Mouse (Mus musculus): ENCODE results near the gene Rad50. TPM values are rescaled to one million over a fixed set of nuclear protein-coding genes. Genes with fewer than 3 reads are reported as not detected.

The Rad50 gene
- polyA plus RNA-seq, 1 experiment, result 6.9 TPM

GRCm38 (mm10) chr11:53706236-53706933 is 734 bp downstream of the Rad50 start:
- DNase-seq (ENCODE audit: extremely low spot score in 1 of 2, low spot score in 1 of 2), result peak in 1 of 2 experiments; percentile 19

GRCm38 (mm10) chr11:53699351-53699750 is 7.8 kb downstream of the Rad50 start:
- DNase-seq (ENCODE audit: extremely low spot score in 1 of 2, low spot score in 1 of 2), result no peak

GRCm38 (mm10) chr11:53698521-53698920 is 8.6 kb downstream of the Rad50 start:
- no peak for DNase-seq (ENCODE audit: extremely low spot score in 1 of 2, low spot score in 1 of 2)

GRCm38 (mm10) chr11:53691979-53692378 is 15.1 kb downstream of the Rad50 start:
- no peak for DNase-seq (ENCODE audit: extremely low spot score in 1 of 2, low spot score in 1 of 2)

- no peak for DNase-seq (ENCODE audit: extremely low spot score in 1 of 2, low spot score in 1 of 2)
Observed at GRCm38 (mm10) chr11:53682994-53683530, 24.1 kb downstream of the Rad50 start.

- DNase-seq (ENCODE audit: extremely low spot score in 1 of 2, low spot score in 1 of 2), result no peak
Observed at GRCm38 (mm10) chr11:53682170-53682569, 24.9 kb downstream of the Rad50 start.

GRCm38 (mm10) chr11:53681686-53682085 is 25.4 kb downstream of the Rad50 start:
- DNase-seq (ENCODE audit: extremely low spot score in 1 of 2, low spot score in 1 of 2), result no peak

GRCm38 (mm10) chr11:53680141-53680540 is 27.0 kb downstream of the Rad50 start:
- DNase-seq (ENCODE audit: extremely low spot score in 1 of 2, low spot score in 1 of 2), result no peak

- no peak for DNase-seq (ENCODE audit: extremely low spot score in 1 of 2, low spot score in 1 of 2)
Observed at GRCm38 (mm10) chr11:53671414-53671813, 35.7 kb downstream of the Rad50 start.

- no peak for DNase-seq (ENCODE audit: extremely low spot score in 1 of 2, low spot score in 1 of 2)
Observed at GRCm38 (mm10) chr11:53664091-53664490, 43.0 kb downstream of the Rad50 start.

GRCm38 (mm10) chr11:53662794-53663674 is 44.1 kb downstream of the Rad50 start:
- DNase-seq (ENCODE audit: extremely low spot score in 1 of 2, low spot score in 1 of 2), result peak; percentile 48 to 73

GRCm38 (mm10) chr11:53657828-53658227 is 49.3 kb downstream of the Rad50 start:
- DNase-seq (ENCODE audit: extremely low spot score in 1 of 2, low spot score in 1 of 2), result no peak

- no peak for DNase-seq (ENCODE audit: extremely low spot score in 1 of 2, low spot score in 1 of 2)
Observed at GRCm38 (mm10) chr11:53657381-53657780, 49.7 kb downstream of the Rad50 start.

- peak in 1 of 2 experiments; percentile 39 for DNase-seq (ENCODE audit: extremely low spot score in 1 of 2, low spot score in 1 of 2)
Observed at GRCm38 (mm10) chr11:53656558-53657202, 50.4 kb downstream of the Rad50 start.

GRCm38 (mm10) chr11:53655043-53655442 is 52.1 kb downstream of the Rad50 start:
- DNase-seq (ENCODE audit: extremely low spot score in 1 of 2, low spot score in 1 of 2), result no peak

GRCm38 (mm10) chr11:53652427-53652826 is 54.7 kb downstream of the Rad50 start:
- DNase-seq (ENCODE audit: extremely low spot score in 1 of 2, low spot score in 1 of 2), result no peak

- DNase-seq (ENCODE audit: extremely low spot score in 1 of 2, low spot score in 1 of 2), result no peak
Observed at GRCm38 (mm10) chr11:53651441-53651840, 55.7 kb downstream of the Rad50 start.

- DNase-seq (ENCODE audit: extremely low spot score in 1 of 2, low spot score in 1 of 2), result no peak
Observed at GRCm38 (mm10) chr11:53644017-53644416, 63.1 kb downstream of the Rad50 start.

GRCm38 (mm10) chr11:53642744-53643279 is 64.3 kb downstream of the Rad50 start:
- no peak for DNase-seq (ENCODE audit: extremely low spot score in 1 of 2, low spot score in 1 of 2)

- DNase-seq (ENCODE audit: extremely low spot score in 1 of 2, low spot score in 1 of 2), result no peak
Observed at GRCm38 (mm10) chr11:53637803-53638260, 69.3 kb downstream of the Rad50 start.

Measured in frontal cortex, adult 2 months (tissue).